7 mouse cellular contexts compared by ENCODE assay signal in genomic region chr7:25680514-25681258, GRCm38 (mm10). TPM values are rescaled to one million over a fixed set of nuclear protein-coding genes. Genes with fewer than 3 reads are reported as not detected.
DNase-seq lines count a peak whose midpoint lies in the region; ATAC-seq lines count a peak whose summit lies in the region.

Gene B9d2, plus strand, starts transcription at chr7:25680780.

- H3K4me2 ChIP-seq in intestine, embryonic 15.5 days (replicated peaks), result peak within 1 kb of the TSS; percentile 70

- no peaks in the 10 kb centered on the region for H3K36me3 ChIP-seq in intestine, embryonic 15.5 days
- peaks cover 14% of the 10 kb centered on the region; the same call in 1 of the 2 replicates for H3K36me3 ChIP-seq in midbrain, embryonic 10.5 days

- ATAC-seq in intestine, embryonic 15.5 days, result peak; percentile 98

- peak; percentile 96 to 97 for DNase-seq in adrenal gland, adult 18-20 months (ENCODE audit: low spot score in 2 of 2)
- DNase-seq in embryo, embryonic 11 days, result peak; percentile 97
- DNase-seq in gastrocnemius, postnatal 36 days, result peak; percentile 93 to 99
- peak; percentile 96 for DNase-seq in left cerebral cortex, postnatal 25 days (ENCODE audit: low spot score in 2 of 2)
- DNase-seq in midbrain, embryonic 10.5 days (ENCODE audit: low spot score), result peak; percentile 94
- peak; percentile 92 for DNase-seq in right cerebral cortex, postnatal 4 days

- H3K9ac ChIP-seq in intestine, embryonic 15.5 days, result peak within 1 kb of the TSS; percentile 39; the same call in 1 of the 2 replicates

- intact Hi-C loops in gastrocnemius, postnatal 36 days (cut with DNase I), result no loop called here
- intact Hi-C loops in left cerebral cortex, postnatal 25 days (cut with DNase I), result loop anchor here (2.0 kb wide), 1 partner anchor 30 kb away; no protein-coding TSS in a partner anchor

- under 1% methylated on average over 46 of the region's 46 CpGs for WGBS in intestine, embryonic 15.5 days
- under 1% methylated on average over 46 of the region's 46 CpGs for WGBS in midbrain, embryonic 10.5 days

- H3K27me3 ChIP-seq in intestine, embryonic 15.5 days (replicated peaks), result 0 out of 2 replicates have a peak, but pooled peaks cover under 1% of the 10 kb centered on the region
- H3K27me3 ChIP-seq in midbrain, embryonic 10.5 days (ENCODE audit: low read depth, poor library complexity, severe bottlenecking), result peaks cover 45% of the 10 kb centered on the region

- H3K27ac ChIP-seq in intestine, embryonic 15.5 days, result peak within 1 kb of the TSS; percentile 93
- peak within 1 kb of the TSS; percentile 97 for H3K27ac ChIP-seq in midbrain, embryonic 10.5 days (replicated peaks)

- H3K4me3 ChIP-seq in intestine, embryonic 15.5 days (replicated peaks), result peak within 1 kb of the TSS; percentile 70
- H3K4me3 ChIP-seq in midbrain, embryonic 10.5 days, result peak within 1 kb of the TSS; percentile 74

- H3K4me1 ChIP-seq in intestine, embryonic 15.5 days (replicated peaks), result 0 out of 2 replicates have a peak, but pooled peaks cover 5% of the 10 kb centered on the region
- H3K4me1 ChIP-seq in midbrain, embryonic 10.5 days, result peaks cover 15% of the 10 kb centered on the region

- no peaks in the 10 kb centered on the region for H3K9me3 ChIP-seq in intestine, embryonic 15.5 days
- H3K9me3 ChIP-seq in midbrain, embryonic 10.5 days (replicated peaks), result no peaks in the 10 kb centered on the region

RNA-seq across cellular contexts. Expression of gene B9d2, which starts in this region (rescaled TPM):
- 10 to 100 TPM; 15.0 to 16.2 TPM for total RNA-seq in adrenal gland, adult 18-20 months (2021)
- total RNA-seq in gastrocnemius, postnatal 36 days (2021), result 1 to 10 TPM; 6.9 to 9.7 TPM
- 22.4 and 23.7 TPM in 2 replicates for polyA plus RNA-seq in intestine, embryonic 15.5 days (2015; fragmentation: Nextera tagmentation; extraction: Ambion mirVana)
- total RNA-seq in left cerebral cortex, postnatal 25 days (2021), result 10 to 100 TPM; 23.5 to 24.9 TPM
- 38.9 TPM in 2 replicates for polyA plus RNA-seq in midbrain, embryonic 10.5 days (2016; fragmentation: Nextera tagmentation; extraction: Ambion mirVana)

Comparison
In these comparisons a context has a peak if more than half of its experiments do, and no peak if none do; other contexts are left out.
1. Peak in every context shown above with its lines: DNase-seq, ATAC-seq, H3K4me3 ChIP-seq and H3K27ac ChIP-seq.